ENCODE assay signal across 22 mouse cellular contexts in the genomic region with DNA sequence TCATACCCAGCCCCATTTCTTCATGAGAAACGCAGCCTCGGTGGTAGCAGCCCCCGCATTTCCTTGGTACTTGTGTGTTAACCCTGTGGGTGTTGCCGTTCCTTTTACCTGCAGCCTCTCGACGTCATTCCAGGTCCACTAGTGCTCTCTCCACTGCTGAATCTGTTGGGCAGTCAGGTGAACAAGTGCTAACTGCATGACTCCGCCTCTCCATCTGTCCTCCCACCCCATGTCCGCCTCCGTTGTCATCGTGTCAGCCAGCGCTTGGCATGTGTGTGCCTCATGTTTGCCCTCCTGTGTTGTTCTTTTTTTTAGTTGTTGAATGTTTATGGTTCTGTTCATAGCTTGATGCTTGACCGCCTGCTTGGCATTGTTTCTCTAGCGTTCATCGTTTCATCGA.
DNase-seq lines count a peak whose midpoint lies in the region; ATAC-seq lines count a peak whose summit lies in the region.
"Had no signal": no experiment of that assay in that cellular context is flagged by ENCODE, and none has a peak within 500 bp of the region (broad histone marks: within the 10 kb centered on the region; RNA-seq: fewer than 3 reads in every experiment).

No protein-coding gene starts in this region.

- no peak overlapping the region for H3K27ac ChIP-seq in hindbrain, embryonic 16.5 days (ENCODE audit: low read depth, low read length)
- no peak overlapping the region for H3K27ac ChIP-seq in hindbrain, embryonic 12.5 days
- H3K27ac ChIP-seq: embryonic facial prominence, embryonic 13.5 days; heart, embryonic 13.5 days; hindbrain, embryonic 14.5 days; kidney, embryonic 15.5 days; limb, embryonic 13.5 days; liver, embryonic 13.5 days had no signal

- DNase-seq in brain, adult 2 months (ENCODE audit: low read depth, low spot score): peak; percentile 79
- peak; percentile 55 for DNase-seq in cerebellum, adult 11-12 months
- peak; percentile 60 to 65 for DNase-seq in cerebellum, postnatal 10 days
- DNase-seq in heart, adult 18-20 months: no peak
- DNase-seq: gastrocnemius, postnatal 10 days; heart, postnatal 14 days; kidney, postnatal 36 days; layer of hippocampus, postnatal 36 days; liver, embryonic 13.5 days; lung, adult 2 months; lung, postnatal 14 days had no signal

- no peak overlapping the region for H3K4me2 ChIP-seq in hindbrain, embryonic 16.5 days (ENCODE audit: low read length)
- no peak overlapping the region for H3K4me2 ChIP-seq in hindbrain, embryonic 12.5 days (replicated peaks)
- H3K4me2 ChIP-seq: embryonic facial prominence, embryonic 13.5 days; heart, embryonic 13.5 days; hindbrain, embryonic 14.5 days; kidney, embryonic 15.5 days; limb, embryonic 13.5 days; liver, embryonic 13.5 days; midbrain, embryonic 11.5 days had no signal

- ATAC-seq in hindbrain, embryonic 16.5 days: peak; percentile 60
- ATAC-seq in hindbrain, embryonic 12.5 days (ENCODE audit: low FRiP score): no peak
- no peak for ATAC-seq in inflammation-experienced regulatory T-cells, adult 6 months
- ATAC-seq: forebrain, embryonic 14.5 days; intestine, postnatal 0 days had no signal

- H3K9me3 ChIP-seq in hindbrain, embryonic 16.5 days (ENCODE audit: control insufficient read depth, low read length): no peaks in the 10 kb centered on the region
- H3K9me3 ChIP-seq in hindbrain, embryonic 12.5 days (replicated peaks): no peaks in the 10 kb centered on the region
- H3K9me3 ChIP-seq: embryonic facial prominence, embryonic 13.5 days; heart, embryonic 13.5 days; kidney, embryonic 15.5 days; limb, embryonic 13.5 days; liver, embryonic 13.5 days had no signal

- H3K27me3 ChIP-seq in hindbrain, embryonic 16.5 days (replicated peaks; ENCODE audit: control insufficient read depth, insufficient read depth, low read length): no peaks in the 10 kb centered on the region
- H3K27me3 ChIP-seq in hindbrain, embryonic 12.5 days: no peaks in the 10 kb centered on the region
- H3K27me3 ChIP-seq: embryonic facial prominence, embryonic 13.5 days; heart, embryonic 13.5 days; kidney, embryonic 15.5 days; limb, embryonic 13.5 days; liver, embryonic 13.5 days had no signal

- H3K4me1 ChIP-seq in hindbrain, embryonic 16.5 days (ENCODE audit: control insufficient read depth, insufficient read depth, low read depth, low read length): no peaks in the 10 kb centered on the region
- no peaks in the 10 kb centered on the region for H3K4me1 ChIP-seq in hindbrain, embryonic 12.5 days
- H3K4me1 ChIP-seq: embryonic facial prominence, embryonic 13.5 days; kidney, embryonic 15.5 days; limb, embryonic 13.5 days; liver, embryonic 13.5 days had no signal

- H3K9ac ChIP-seq in hindbrain, embryonic 16.5 days (ENCODE audit: low read depth, low read length): no peak overlapping the region
- no peak overlapping the region for H3K9ac ChIP-seq in hindbrain, embryonic 12.5 days
- H3K9ac ChIP-seq: heart, embryonic 13.5 days; hindbrain, embryonic 14.5 days; kidney, embryonic 15.5 days; limb, embryonic 13.5 days; liver, embryonic 13.5 days had no signal

- WGBS in hindbrain, embryonic 16.5 days: 90% methylated on average over 15 of the region's 15 CpGs
- WGBS in hindbrain, embryonic 12.5 days: 93% methylated on average over 15 of the region's 15 CpGs

- no peak overlapping the region for H3K4me3 ChIP-seq in hindbrain, embryonic 16.5 days (ENCODE audit: low read length)
- no peak overlapping the region for H3K4me3 ChIP-seq in hindbrain, embryonic 12.5 days
- H3K4me3 ChIP-seq: embryonic facial prominence, embryonic 13.5 days; heart, embryonic 13.5 days; kidney, embryonic 15.5 days; limb, embryonic 13.5 days; liver, embryonic 13.5 days had no signal

- peaks cover 23% of the 10 kb centered on the region for H3K36me3 ChIP-seq in hindbrain, embryonic 16.5 days (ENCODE audit: control insufficient read depth, insufficient read depth, low read length)
- H3K36me3 ChIP-seq in hindbrain, embryonic 12.5 days: peaks cover 71% of the 10 kb centered on the region

Comparison
In these comparisons a context has a peak if more than half of its experiments do, and no peak if none do; other contexts are left out.
1. DNase-seq: peak in brain, adult 2 months (single experiment), cerebellum, adult 11-12 months (single experiment) and cerebellum, postnatal 10 days (2 of 2); none in heart, adult 18-20 months (0 of 2).